Mouse (Mus musculus): ENCODE data around the gene Mfsd2b. TPM values are rescaled to one million over a fixed set of nuclear protein-coding genes. Genes with fewer than 3 reads are reported as not detected.

Gene Mfsd2b
- polyA plus RNA-seq, 1 experiment = 162 TPM

DNA sequence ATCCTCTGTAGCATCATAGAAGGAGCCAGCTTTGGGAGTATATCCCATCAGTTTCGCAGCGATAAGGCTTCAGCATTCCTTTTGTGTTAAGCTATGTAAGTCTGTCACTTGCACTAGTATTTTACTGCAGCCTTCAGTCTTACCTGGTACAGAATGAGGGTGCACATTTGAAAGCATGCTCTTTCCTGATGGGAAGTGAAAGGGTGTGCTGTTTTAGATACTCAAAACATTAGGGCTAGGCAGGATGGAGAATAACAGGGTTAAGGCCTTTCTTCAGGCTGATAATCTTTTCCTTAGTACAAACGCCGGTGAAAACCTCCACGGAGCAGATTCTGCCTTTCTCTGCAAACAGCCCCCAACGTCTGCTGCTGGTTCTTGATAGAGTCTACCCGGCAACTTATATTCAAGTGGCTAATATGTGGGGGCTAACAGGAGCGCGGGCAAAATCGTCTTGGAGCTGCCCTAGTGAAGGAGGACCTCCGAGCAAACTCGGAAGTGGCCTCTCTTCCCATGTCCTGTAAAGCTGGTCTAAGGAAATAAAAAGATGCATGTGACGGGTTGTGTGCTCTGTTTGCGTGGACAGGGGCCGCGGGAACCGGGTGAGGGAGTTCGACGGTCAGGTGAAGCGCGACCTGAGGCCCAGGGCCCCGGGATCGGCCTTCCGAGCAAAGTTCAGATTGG, 57.3 kb downstream of the Mfsd2b start:
- Histone ChIP-seq H3K4me1 (ENCODE audit: control insufficient read depth, insufficient read depth, low read length) (no peaks in the 10 kb centered on the region; the same call in 1 of the 2 replicates), H3K27ac (ENCODE audit: control insufficient read depth, insufficient read depth, low read depth, low read length, poor library complexity) (peak overlapping the region; percentile 69), H3K4me3 (replicated peaks; ENCODE audit: control insufficient read depth, low read depth, low read length) (peak overlapping the region; percentile 81)
- no peak for TF ChIP-seq CTCF (IDR thresholded peaks at IDR 0.05; ENCODE audit: control insufficient read depth, insufficient read depth, low read length)
- no peak for TF ChIP-seq POLR2A (IDR thresholded peaks at IDR 0.05; ENCODE audit: borderline replicate concordance, control insufficient read depth, low read depth, low read length)
- WGBS = 8% methylated on average over 24 of the region's 24 CpGs

DNA sequence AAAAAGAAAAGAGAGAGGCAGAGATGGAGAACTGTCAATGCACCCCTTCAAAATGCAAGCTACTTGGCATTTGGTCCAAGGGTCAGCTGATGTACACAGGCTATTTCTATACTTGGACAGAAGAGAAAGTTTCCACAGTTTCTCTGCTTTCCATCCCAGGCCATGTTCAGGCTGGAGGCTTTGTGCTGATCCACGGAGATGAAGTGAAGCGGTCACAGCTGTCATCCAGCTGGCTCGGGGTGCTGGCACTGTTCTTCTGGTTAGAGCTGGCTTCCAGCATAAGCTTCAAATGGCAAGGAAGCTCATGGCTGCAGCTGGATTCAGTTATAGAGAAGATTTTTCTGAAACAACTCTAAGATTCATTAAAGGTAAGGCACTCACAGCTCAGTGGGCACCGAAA, 60.5 kb downstream of the Mfsd2b start:
- no peak for TF ChIP-seq CTCF (IDR thresholded peaks at IDR 0.05; ENCODE audit: control insufficient read depth, insufficient read depth, low read length)
- no peak for TF ChIP-seq POLR2A (IDR thresholded peaks at IDR 0.05; ENCODE audit: borderline replicate concordance, control insufficient read depth, low read depth, low read length)
- 93% methylated on average over 4 of the region's 4 CpGs for WGBS
- H3K4me1 ChIP-seq (ENCODE audit: control insufficient read depth, insufficient read depth, low read length) = no peaks in the 10 kb centered on the region

More for the DNA sequence above, 60.5 kb downstream of the Mfsd2b start:
- Histone ChIP-seq H3K4me3 (replicated peaks; ENCODE audit: control insufficient read depth, low read depth, low read length) (no peak overlapping the region), H3K27ac (ENCODE audit: control insufficient read depth, insufficient read depth, low read depth, low read length, poor library complexity) (no peak overlapping the region)

Other genes starting within 250 kb of the Mfsd2b start
- not detected in 2 replicates for gene Fam228a, start 135.9 kb downstream of the Mfsd2b start, polyA plus RNA-seq (2011; ENCODE audit: insufficient read depth, insufficient read length, low replicate concordance, missing spikeins)
- 1.4 and 1.6 TPM in 2 replicates for gene Pfn4, start 105.3 kb downstream of the Mfsd2b start, polyA plus RNA-seq (2011; ENCODE audit: insufficient read depth, insufficient read length, low replicate concordance, missing spikeins)
- 8.6 TPM in 1 of 2 replicates, not detected in the other for gene Fam228b, start 105.1 kb downstream of the Mfsd2b start, polyA plus RNA-seq (2011; ENCODE audit: insufficient read depth, insufficient read length, low replicate concordance, missing spikeins)
- gene Sf3b6, start 56.8 kb downstream of the Mfsd2b start, polyA plus RNA-seq (2011; ENCODE audit: insufficient read depth, insufficient read length, low replicate concordance, missing spikeins) = 161 and 194 TPM in 2 replicates
- gene Fkbp1b, start 32.8 kb downstream of the Mfsd2b start, polyA plus RNA-seq (2011; ENCODE audit: insufficient read depth, insufficient read length, low replicate concordance, missing spikeins) = 2.2 and 7.8 TPM in 2 replicates
- 9.5 and 12.7 TPM in 2 replicates for gene Wdcp, start 31.1 kb downstream of the Mfsd2b start, polyA plus RNA-seq (2011; ENCODE audit: insufficient read depth, insufficient read length, low replicate concordance, missing spikeins)
- gene Ubxn2a, start 33.3 kb upstream of the Mfsd2b start, polyA plus RNA-seq (2011; ENCODE audit: insufficient read depth, insufficient read length, low replicate concordance, missing spikeins) = 13.5 and 14.4 TPM in 2 replicates
- 19.0 and 26.5 TPM in 2 replicates for gene Atad2b, start 43.0 kb upstream of the Mfsd2b start, polyA plus RNA-seq (2011; ENCODE audit: insufficient read depth, insufficient read length, low replicate concordance, missing spikeins)